Mouse (Mus musculus): Measurements from ENCODE around the gene Rapgef1. TPM values are rescaled to one million over a fixed set of nuclear protein-coding genes. Genes with fewer than 3 reads are reported as not detected.
"Not testable (repeated sequence)": the region's sequence is repeated elsewhere in the genome, so short reads cannot be mapped to it uniquely, and the experiment has no call there.

The Rapgef1 gene
- polyA plus RNA-seq, 1 experiment from 2014 or later = 12.7 TPM

DNA sequence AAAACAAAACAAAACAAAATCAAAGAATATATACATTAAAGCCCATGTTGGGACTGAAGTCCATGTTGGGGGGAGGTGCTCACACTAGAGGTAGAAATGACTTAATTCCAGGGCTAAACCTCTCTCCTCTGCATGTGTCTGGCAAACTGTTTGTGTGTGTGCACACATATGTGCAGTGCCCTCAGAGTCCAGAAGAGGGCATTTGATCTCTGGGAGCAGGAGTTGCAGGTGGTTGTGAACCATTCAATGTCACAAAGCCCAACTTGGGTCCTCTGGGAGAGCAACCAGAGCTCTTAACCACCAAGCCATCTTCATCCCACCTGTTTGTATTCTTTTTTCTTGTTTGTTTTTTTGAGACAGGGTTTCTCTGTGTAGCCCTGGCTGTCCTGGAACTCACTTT, 150.6 kb downstream of the Rapgef1 start:
- H3K36me3 ChIP-seq = 0 out of 2 replicates have a peak, but pooled peaks cover 7% of the 10 kb centered on the region
- no peaks in the 10 kb centered on the region for H3K27me3 ChIP-seq (replicated peaks)
- H3K27ac ChIP-seq = no peak overlapping the region
- no peaks in the 10 kb centered on the region for H3K9me3 ChIP-seq
- H3K4me2 ChIP-seq = no peak overlapping the region
- no peaks in the 10 kb centered on the region for H3K4me1 ChIP-seq
- H3K4me3 ChIP-seq (replicated peaks) = no peak overlapping the region
- no peak overlapping the region for H3K9ac ChIP-seq
- ATAC-seq (ENCODE audit: insufficient read depth, low FRiP score, low read depth) = no peak

DNA sequence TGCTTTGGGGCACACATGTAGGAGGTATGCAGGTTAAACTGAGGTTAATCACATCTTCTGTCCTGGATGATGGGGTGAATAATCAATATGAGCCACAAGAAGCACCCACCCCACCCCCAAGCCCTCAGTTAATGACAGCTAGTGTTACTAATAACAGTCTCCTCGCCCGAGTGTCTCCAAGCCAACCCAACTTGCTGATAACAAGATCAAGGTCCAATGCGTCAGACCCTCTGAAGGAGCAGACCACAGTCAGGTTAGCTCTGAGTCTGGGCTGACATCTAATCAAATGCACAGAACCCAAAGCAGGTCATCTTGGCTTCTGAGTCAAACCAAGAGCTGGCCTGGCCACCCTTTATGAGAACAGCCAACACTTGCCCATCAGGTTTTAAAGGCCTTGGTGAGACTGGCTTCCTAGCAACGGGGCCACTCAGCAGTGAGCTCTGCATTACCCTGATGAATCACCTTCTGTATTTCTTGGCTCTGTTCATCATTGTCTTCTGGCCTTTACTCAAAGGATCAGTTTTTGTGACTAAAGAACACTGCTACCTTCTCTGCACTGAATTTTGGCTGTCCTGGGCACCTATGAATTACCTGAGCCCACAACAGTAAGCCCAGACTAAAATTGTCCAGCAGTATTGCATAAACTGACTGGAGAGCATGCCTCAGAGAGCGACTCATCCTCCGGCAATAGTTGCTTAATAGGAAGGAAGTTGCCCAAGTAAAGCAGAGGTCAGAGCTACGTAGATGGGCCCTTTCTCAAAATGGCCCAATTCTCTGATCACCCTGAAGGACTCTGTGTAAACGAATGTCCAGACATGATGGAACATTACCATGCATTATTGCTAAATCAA, 152.3 kb downstream of the Rapgef1 start:
- no peak for ATAC-seq (ENCODE audit: insufficient read depth, low FRiP score, low read depth)
- no peak overlapping the region for H3K4me3 ChIP-seq (replicated peaks)

DNA sequence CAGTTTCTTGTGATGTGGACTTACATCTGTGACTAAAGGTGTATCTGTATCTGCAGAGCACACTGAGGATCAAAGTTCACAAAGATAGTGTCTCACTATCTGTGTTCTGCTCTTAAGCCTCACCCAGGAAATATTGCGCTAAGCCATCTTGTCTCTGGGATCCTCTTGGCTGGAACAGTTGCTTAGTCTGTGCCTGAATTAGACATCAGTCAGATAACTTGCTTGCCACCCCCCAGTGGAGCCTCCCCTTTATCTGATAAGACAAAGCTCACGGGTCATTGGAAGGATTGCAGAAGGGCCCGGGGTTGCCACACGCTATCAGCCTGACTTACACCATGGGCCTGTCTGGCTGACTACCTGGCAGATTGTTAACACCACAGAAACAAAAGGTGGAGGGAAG, 153.8 kb downstream of the Rapgef1 start:
- Histone ChIP-seq H3K4me3 (replicated peaks) (no peak overlapping the region), H3K9me3 (no peaks in the 10 kb centered on the region), H3K9ac (no peak overlapping the region), H3K27me3 (replicated peaks) (no peaks in the 10 kb centered on the region), H3K4me2 (no peak overlapping the region), H3K27ac (no peak overlapping the region), H3K36me3 (peaks cover 25% of the 10 kb centered on the region), H3K4me1 (no peaks in the 10 kb centered on the region)
- WGBS = 76% methylated on average over 4 of the region's 4 CpGs
- ATAC-seq (ENCODE audit: insufficient read depth, low FRiP score, low read depth) = peak; percentile 21; the same call in 1 of the 2 replicates

More for the DNA sequence above, 152.3 kb downstream of the Rapgef1 start:
- H3K9ac ChIP-seq = no peak overlapping the region
- no peaks in the 10 kb centered on the region for H3K27me3 ChIP-seq (replicated peaks)
- H3K36me3 ChIP-seq = 0 out of 2 replicates have a peak, but pooled peaks cover 10% of the 10 kb centered on the region
- H3K9me3 ChIP-seq = no peaks in the 10 kb centered on the region
- H3K4me2 ChIP-seq = no peak overlapping the region
- no peaks in the 10 kb centered on the region for H3K4me1 ChIP-seq
- H3K27ac ChIP-seq = peak overlapping the region; percentile 27
- 57% methylated on average over 8 of the region's 8 CpGs for WGBS

DNA sequence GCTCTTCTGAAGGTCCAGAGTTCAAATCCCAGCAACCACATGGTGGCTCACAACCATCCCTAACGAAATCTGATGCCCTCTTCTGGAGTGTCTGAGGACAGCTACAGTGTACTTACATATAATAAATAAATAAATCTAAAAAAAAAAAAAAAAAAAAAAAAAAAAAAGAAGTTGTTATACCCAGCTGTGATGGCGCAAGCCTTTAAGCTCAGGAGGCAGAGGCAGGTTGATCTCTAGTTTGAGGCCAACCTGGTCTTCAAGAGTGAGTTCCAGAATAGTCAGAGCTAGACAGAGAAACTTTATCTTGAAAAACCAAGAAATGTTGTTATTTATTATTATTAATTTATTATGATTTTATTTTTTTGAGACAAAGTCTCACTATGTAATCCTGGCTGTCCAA, 161.7 kb downstream of the Rapgef1 start:
- H3K4me3 ChIP-seq (replicated peaks); H3K9me3 ChIP-seq; H3K27ac ChIP-seq; H3K9ac ChIP-seq; H3K27me3 ChIP-seq (replicated peaks); H3K4me1 ChIP-seq; ATAC-seq (ENCODE audit: insufficient read depth, low FRiP score, low read depth); H3K4me2 ChIP-seq: not testable (repeated sequence)
- WGBS = 93% methylated on average over 2 of the region's 2 CpGs
- peaks cover 69% of the 10 kb centered on the region for H3K36me3 ChIP-seq

DNA sequence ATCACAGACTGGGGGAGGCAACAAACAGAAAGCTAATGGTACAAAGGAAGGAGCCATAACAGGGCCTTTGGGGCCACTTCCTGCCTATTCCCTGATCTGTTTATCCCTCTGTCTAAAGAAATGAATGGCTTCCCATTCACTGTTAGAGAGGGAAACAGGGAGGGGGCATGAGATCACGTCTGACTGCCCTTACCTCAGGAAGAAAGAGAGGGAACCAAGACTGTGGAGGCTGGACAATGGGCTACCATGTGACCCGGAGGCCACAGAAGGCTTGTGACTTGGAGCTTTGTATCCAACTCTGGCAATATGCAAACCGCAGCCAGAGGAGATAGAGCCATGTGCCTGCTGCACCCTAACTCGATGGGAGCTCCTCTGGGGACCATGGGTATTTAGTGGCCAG, 164.8 kb downstream of the Rapgef1 start:
- Histone ChIP-seq H3K36me3 (peaks cover 44% of the 10 kb centered on the region), H3K4me2 (no peak overlapping the region), H3K27ac (no peak overlapping the region)

DNA sequence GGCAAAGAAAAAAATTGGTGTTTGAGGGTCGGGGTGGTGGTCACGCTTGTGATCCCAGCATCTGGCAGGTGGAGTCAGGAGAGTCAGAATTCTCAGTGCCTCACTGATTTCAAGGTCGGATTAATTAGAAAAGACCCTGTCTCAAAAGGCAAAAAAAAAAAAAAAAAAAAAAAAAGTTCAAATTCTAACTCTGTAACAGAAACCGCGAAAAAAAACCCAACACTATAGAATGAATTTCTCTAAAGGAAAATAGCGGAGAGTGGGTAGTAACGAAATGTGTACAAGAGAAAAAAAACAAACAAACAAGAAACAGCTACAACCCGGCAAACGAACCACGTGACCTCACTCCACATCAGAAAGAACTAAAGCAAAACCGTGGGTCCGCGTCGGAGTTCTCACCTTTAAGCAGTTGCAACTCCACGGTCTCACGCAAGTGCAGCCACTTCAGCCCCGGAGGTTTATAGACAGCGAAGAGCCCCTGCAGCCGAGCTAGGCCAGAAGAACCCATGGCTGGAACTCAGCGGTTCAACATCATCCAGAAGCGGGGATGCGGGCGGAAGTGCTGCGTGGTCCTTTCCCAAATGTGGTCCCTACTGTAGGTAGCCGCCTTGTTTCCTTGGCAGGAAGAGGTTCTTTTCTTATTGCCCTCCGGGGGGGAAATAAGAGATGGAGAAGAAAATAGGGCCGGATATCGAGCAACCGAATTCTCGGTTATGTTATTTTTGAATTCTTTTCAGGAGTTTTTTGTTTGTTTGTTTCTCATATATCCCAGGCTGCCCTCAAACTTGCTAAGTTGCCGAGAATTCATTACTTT, 167.8 kb downstream of the Rapgef1 start, which contains the start of gene Coq4:
TSS of gene Coq4 (plus strand) at position 390 of the 814 bp plus-strand sequence.
- Histone ChIP-seq H3K27me3 (replicated peaks) (no peaks in the 10 kb centered on the region), H3K4me1 (peaks cover 16% of the 10 kb centered on the region), H3K9me3 (no peaks in the 10 kb centered on the region), H3K27ac (peak within 1 kb of the TSS; percentile 73), H3K9ac (peak within 1 kb of the TSS; percentile 54), H3K36me3 (peaks cover 39% of the 10 kb centered on the region), H3K4me3 (replicated peaks) (peak within 1 kb of the TSS; percentile 65), H3K4me2 (peak within 1 kb of the TSS; percentile 87)
- 1% methylated on average over 31 of the region's 31 CpGs for WGBS
- peak; percentile 86 for ATAC-seq (ENCODE audit: insufficient read depth, low FRiP score, low read depth)

More for the DNA sequence above, 164.8 kb downstream of the Rapgef1 start:
- Histone ChIP-seq H3K4me3 (replicated peaks) (no peak overlapping the region), H3K4me1 (peaks cover 16% of the 10 kb centered on the region), H3K9me3 (no peaks in the 10 kb centered on the region), H3K27me3 (replicated peaks) (no peaks in the 10 kb centered on the region), H3K9ac (no peak overlapping the region)
- no peak for ATAC-seq (ENCODE audit: insufficient read depth, low FRiP score, low read depth)
- 69% methylated on average over 4 of the region's 4 CpGs for WGBS

DNA sequence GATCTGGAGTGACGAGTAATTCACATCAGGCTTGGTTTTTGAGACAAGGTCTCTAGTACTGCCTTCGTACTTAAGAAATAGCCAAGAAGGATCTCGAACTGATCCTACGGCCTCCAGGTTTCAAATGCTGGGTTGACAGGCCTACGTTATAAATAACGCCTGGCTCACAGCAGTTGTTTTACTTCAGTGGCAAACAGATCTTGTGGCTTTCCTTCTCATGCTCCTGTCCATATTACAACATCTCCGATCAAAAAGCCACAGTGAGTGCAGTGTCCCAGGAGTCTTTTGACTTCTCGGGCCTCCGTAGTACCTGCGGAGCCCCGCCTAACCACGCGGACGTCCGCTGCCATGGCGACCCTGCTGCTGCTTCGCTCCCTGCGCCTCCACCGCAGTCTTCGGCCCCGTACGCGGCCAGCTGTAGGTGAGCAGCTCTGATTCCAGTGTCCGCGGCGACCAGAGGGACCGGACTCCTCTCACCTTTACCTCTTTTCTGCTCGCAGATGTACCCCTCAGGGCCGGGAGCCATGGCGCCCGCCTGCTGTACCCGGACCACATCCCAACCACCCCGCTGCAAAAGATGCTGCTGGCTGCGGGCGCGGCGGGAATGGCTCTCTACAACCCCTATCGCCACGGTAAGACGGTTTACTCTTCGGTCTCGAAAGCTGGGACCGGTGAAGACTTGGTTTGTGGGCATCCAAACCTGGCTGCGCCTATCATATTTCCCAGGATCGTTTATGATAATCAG, 168.6 kb downstream of the Rapgef1 start, which contains the start of gene Trub2:
TSS of gene Trub2 (minus strand) at position 566 of the 745 bp plus-strand sequence.
- peaks cover 16% of the 10 kb centered on the region for H3K4me1 ChIP-seq
- H3K4me2 ChIP-seq = peak within 1 kb of the TSS; percentile 87
- H3K36me3 ChIP-seq = peaks cover 31% of the 10 kb centered on the region
- H3K9ac ChIP-seq = peak within 1 kb of the TSS; percentile 54
- ATAC-seq (ENCODE audit: insufficient read depth, low FRiP score, low read depth) = peak; percentile 85
- no peaks in the 10 kb centered on the region for H3K9me3 ChIP-seq
- H3K4me3 ChIP-seq (replicated peaks) = peak within 1 kb of the TSS; percentile 65
- H3K27ac ChIP-seq = peak within 1 kb of the TSS; percentile 73
- WGBS = under 1% methylated on average over 45 of the region's 45 CpGs
- H3K27me3 ChIP-seq (replicated peaks) = no peaks in the 10 kb centered on the region

Other genes starting within 250 kb of the Rapgef1 start
- gene Gm13420, start 132.0 kb downstream of the Rapgef1 start, polyA plus RNA-seq (2015; fragmentation: Nextera tagmentation; extraction: Ambion mirVana) = 2.4 and 2.9 TPM in 2 replicates
- gene Gm13547, start 139.6 kb downstream of the Rapgef1 start, polyA plus RNA-seq (2015; fragmentation: Nextera tagmentation; extraction: Ambion mirVana) = not detected in 2 replicates
- gene Coq4, start 167.8 kb downstream of the Rapgef1 start, polyA plus RNA-seq (2015; fragmentation: Nextera tagmentation; extraction: Ambion mirVana) = 33.3 and 35.7 TPM in 2 replicates
- gene Trub2, start 168.8 kb downstream of the Rapgef1 start, polyA plus RNA-seq (2015; fragmentation: Nextera tagmentation; extraction: Ambion mirVana) = 32.2 and 36.3 TPM in 2 replicates
- 19.7 and 21.3 TPM in 2 replicates for gene Slc27a4, start 182.9 kb downstream of the Rapgef1 start, polyA plus RNA-seq (2015; fragmentation: Nextera tagmentation; extraction: Ambion mirVana)
- gene Urm1, start 200.4 kb downstream of the Rapgef1 start, polyA plus RNA-seq (2015; fragmentation: Nextera tagmentation; extraction: Ambion mirVana) = 19.1 and 20.0 TPM in 2 replicates
- 28.5 and 29.4 TPM in 2 replicates for gene Cercam, start 249.4 kb downstream of the Rapgef1 start, polyA plus RNA-seq (2015; fragmentation: Nextera tagmentation; extraction: Ambion mirVana)

All from stomach, embryonic 15.5 days (tissue).